Mouse (Mus musculus) heart, postnatal 36 days (tissue): ENCODE measurements around the gene Slc35b3. TPM values are rescaled to one million over a fixed set of nuclear protein-coding genes. Genes with fewer than 3 reads are reported as not detected.

Source experiments
- DNase-seq, 2 experiments: peaks; one replicate each; pipeline ENCODE4 v3.0.0; 2021 to 2022
- intact Hi-C: fragments of 180-260 bp; cut with DNase I; formaldehyde crosslinking; loops from one replicate; pipeline ENCODE4 v1.15.1; 2025
- total RNA-seq, 2 experiments: library from RNA; stranded (reverse); gene quantifications; 2 replicates each; pipeline ENCODE4 v1.2.3; 2021

The Slc35b3 gene
- total RNA-seq, 2 experiments from 2014 or later: 3.8 to 5.1 TPM

- intact Hi-C loops: no loop called here
- DNase-seq: no peak
Observed at GRCm38 (mm10) chr13:38941280-38941679, 19.4 kb downstream of the Slc35b3 start.

GRCm38 (mm10) chr13:38938433-38938832 is 22.2 kb downstream of the Slc35b3 start:
- intact Hi-C loops: no loop called here
- no peak for DNase-seq

- intact Hi-C loops: no loop called here
- no peak for DNase-seq
Observed at GRCm38 (mm10) chr13:38936860-38937471, 23.7 kb downstream of the Slc35b3 start.

GRCm38 (mm10) chr13:38935856-38936446 is 24.7 kb downstream of the Slc35b3 start:
- intact Hi-C loops: no loop called here
- DNase-seq: no peak

- no peak for DNase-seq
- intact Hi-C loops: no loop called here
Observed at GRCm38 (mm10) chr13:38929843-38930578, 30.7 kb downstream of the Slc35b3 start.

- intact Hi-C loops: no loop called here
- no peak for DNase-seq
Observed at GRCm38 (mm10) chr13:38922676-38923075, 38.0 kb downstream of the Slc35b3 start.

GRCm38 (mm10) chr13:38921306-38921705 is 39.4 kb downstream of the Slc35b3 start:
- intact Hi-C loops: no loop called here
- DNase-seq: no peak

GRCm38 (mm10) chr13:38918188-38918885 is 42.3 kb downstream of the Slc35b3 start:
- intact Hi-C loops: no loop called here
- DNase-seq: no peak

GRCm38 (mm10) chr13:38917556-38917955 is 43.1 kb downstream of the Slc35b3 start:
- DNase-seq: no peak
- intact Hi-C loops: no loop called here

GRCm38 (mm10) chr13:38914771-38915170 is 45.9 kb downstream of the Slc35b3 start:
- intact Hi-C loops: no loop called here
- DNase-seq: no peak

- DNase-seq: no peak
- intact Hi-C loops: no loop called here
Observed at GRCm38 (mm10) chr13:38892364-38892763, 68.3 kb downstream of the Slc35b3 start.
